Mouse (Mus musculus): ENCODE measurements around the gene Rab3gap1. TPM values are rescaled to one million over a fixed set of nuclear protein-coding genes. Genes with fewer than 3 reads are reported as not detected.

Rab3gap1 gene
- 35.4 and 38.4 TPM in 2 replicates for polyA plus RNA-seq (2011; ENCODE audit: insufficient read length, low read depth, missing spikeins)

GRCm38 (mm10) chr1:127868300-127869261 is at the start of gene Rab3gap1:
TSS of gene Rab3gap1 (plus strand) at chr1:127868773.
- peak; percentile 97 for TF ChIP-seq POLR2A (IDR thresholded peaks at IDR 0.05; ENCODE audit: low read depth, low read length)
- no peak for TF ChIP-seq CTCF (IDR thresholded peaks at IDR 0.05; ENCODE audit: borderline replicate concordance, insufficient read depth, low read length)
- Histone ChIP-seq H3K4me3 (ENCODE audit: insufficient read depth, low read length) (peak within 1 kb of the TSS; percentile 88), H3K27ac (ENCODE audit: insufficient read depth, low read length) (0 out of 2 replicates have a peak within 1 kb of the TSS, but pooled peaks have one; percentile 16), H3K4me1 (ENCODE audit: control insufficient read depth, insufficient read depth, low read length) (no peaks in the 10 kb centered on the region; the same call in 1 of the 2 replicates)

GRCm38 (mm10) chr1:127827325-127827724 is 41.2 kb upstream of the Rab3gap1 start:
- TF ChIP-seq POLR2A (IDR thresholded peaks at IDR 0.05; ENCODE audit: low read depth, low read length): no peak
- no peak for TF ChIP-seq CTCF (IDR thresholded peaks at IDR 0.05; ENCODE audit: borderline replicate concordance, insufficient read depth, low read length)
- Histone ChIP-seq H3K4me3 (ENCODE audit: insufficient read depth, low read length) (no peak overlapping the region), H3K4me1 (ENCODE audit: control insufficient read depth, insufficient read depth, low read length) (no peaks in the 10 kb centered on the region), H3K27ac (ENCODE audit: insufficient read depth, low read length) (no peak overlapping the region)

GRCm38 (mm10) chr1:127830215-127830921 is 38.2 kb upstream of the Rab3gap1 start:
- Histone ChIP-seq H3K4me3 (ENCODE audit: insufficient read depth, low read length) (no peak overlapping the region), H3K27ac (ENCODE audit: insufficient read depth, low read length) (no peak overlapping the region), H3K4me1 (ENCODE audit: control insufficient read depth, insufficient read depth, low read length) (no peaks in the 10 kb centered on the region)
- no peak for TF ChIP-seq POLR2A (IDR thresholded peaks at IDR 0.05; ENCODE audit: low read depth, low read length)
- no peak for TF ChIP-seq CTCF (IDR thresholded peaks at IDR 0.05; ENCODE audit: borderline replicate concordance, insufficient read depth, low read length)

- no peaks in the 10 kb centered on the region for H3K4me1 ChIP-seq (ENCODE audit: control insufficient read depth, insufficient read depth, low read length)
- TF ChIP-seq CTCF (IDR thresholded peaks at IDR 0.05; ENCODE audit: borderline replicate concordance, insufficient read depth, low read length) (no peak), POLR2A (IDR thresholded peaks at IDR 0.05; ENCODE audit: low read depth, low read length) (no peak)
- no peak overlapping the region for H3K27ac ChIP-seq (ENCODE audit: insufficient read depth, low read length)
- no peak overlapping the region for H3K4me3 ChIP-seq (ENCODE audit: insufficient read depth, low read length)
Measured at GRCm38 (mm10) chr1:127833714-127834113, 34.9 kb upstream of the Rab3gap1 start.

GRCm38 (mm10) chr1:127834202-127834601 is 34.4 kb upstream of the Rab3gap1 start:
- Histone ChIP-seq H3K27ac (ENCODE audit: insufficient read depth, low read length) (no peak overlapping the region), H3K4me3 (ENCODE audit: insufficient read depth, low read length) (no peak overlapping the region), H3K4me1 (ENCODE audit: control insufficient read depth, insufficient read depth, low read length) (no peaks in the 10 kb centered on the region)
- TF ChIP-seq POLR2A (IDR thresholded peaks at IDR 0.05; ENCODE audit: low read depth, low read length): no peak
- no peak for TF ChIP-seq CTCF (IDR thresholded peaks at IDR 0.05; ENCODE audit: borderline replicate concordance, insufficient read depth, low read length)

- Histone ChIP-seq H3K27ac (ENCODE audit: insufficient read depth, low read length) (no peak overlapping the region), H3K4me3 (ENCODE audit: insufficient read depth, low read length) (no peak overlapping the region)
- no peak for TF ChIP-seq CTCF (IDR thresholded peaks at IDR 0.05; ENCODE audit: borderline replicate concordance, insufficient read depth, low read length)
- no peak for TF ChIP-seq POLR2A (IDR thresholded peaks at IDR 0.05; ENCODE audit: low read depth, low read length)
Measured at GRCm38 (mm10) chr1:127836619-127837018, 32.0 kb upstream of the Rab3gap1 start.

GRCm38 (mm10) chr1:127838602-127839001 is 30.0 kb upstream of the Rab3gap1 start:
- Histone ChIP-seq H3K4me3 (ENCODE audit: insufficient read depth, low read length) (no peak overlapping the region), H3K27ac (ENCODE audit: insufficient read depth, low read length) (no peak overlapping the region), H3K4me1 (ENCODE audit: control insufficient read depth, insufficient read depth, low read length) (no peaks in the 10 kb centered on the region)
- TF ChIP-seq POLR2A (IDR thresholded peaks at IDR 0.05; ENCODE audit: low read depth, low read length) (no peak), CTCF (IDR thresholded peaks at IDR 0.05; ENCODE audit: borderline replicate concordance, insufficient read depth, low read length) (no peak)

More at GRCm38 (mm10) chr1:127836619-127837018, 32.0 kb upstream of the Rab3gap1 start:
- no peaks in the 10 kb centered on the region for H3K4me1 ChIP-seq (ENCODE audit: control insufficient read depth, insufficient read depth, low read length)

- Histone ChIP-seq H3K27ac (ENCODE audit: insufficient read depth, low read length) (no peak overlapping the region), H3K4me1 (ENCODE audit: control insufficient read depth, insufficient read depth, low read length) (no peaks in the 10 kb centered on the region), H3K4me3 (ENCODE audit: insufficient read depth, low read length) (no peak overlapping the region)
- TF ChIP-seq CTCF (IDR thresholded peaks at IDR 0.05; ENCODE audit: borderline replicate concordance, insufficient read depth, low read length): no peak
Measured at GRCm38 (mm10) chr1:127845472-127845871, 23.1 kb upstream of the Rab3gap1 start.

GRCm38 (mm10) chr1:127850075-127850610 is 18.4 kb upstream of the Rab3gap1 start:
- peak overlapping the region; percentile 90 for H3K27ac ChIP-seq (ENCODE audit: insufficient read depth, low read length)
- no peak overlapping the region for H3K4me3 ChIP-seq (ENCODE audit: insufficient read depth, low read length)
- no peaks in the 10 kb centered on the region for H3K4me1 ChIP-seq (ENCODE audit: control insufficient read depth, insufficient read depth, low read length)
- TF ChIP-seq POLR2A (IDR thresholded peaks at IDR 0.05; ENCODE audit: low read depth, low read length) (no peak), CTCF (IDR thresholded peaks at IDR 0.05; ENCODE audit: borderline replicate concordance, insufficient read depth, low read length) (no peak)
